Mouse (Mus musculus): ENCODE data around the gene Gm20708.

DNA sequence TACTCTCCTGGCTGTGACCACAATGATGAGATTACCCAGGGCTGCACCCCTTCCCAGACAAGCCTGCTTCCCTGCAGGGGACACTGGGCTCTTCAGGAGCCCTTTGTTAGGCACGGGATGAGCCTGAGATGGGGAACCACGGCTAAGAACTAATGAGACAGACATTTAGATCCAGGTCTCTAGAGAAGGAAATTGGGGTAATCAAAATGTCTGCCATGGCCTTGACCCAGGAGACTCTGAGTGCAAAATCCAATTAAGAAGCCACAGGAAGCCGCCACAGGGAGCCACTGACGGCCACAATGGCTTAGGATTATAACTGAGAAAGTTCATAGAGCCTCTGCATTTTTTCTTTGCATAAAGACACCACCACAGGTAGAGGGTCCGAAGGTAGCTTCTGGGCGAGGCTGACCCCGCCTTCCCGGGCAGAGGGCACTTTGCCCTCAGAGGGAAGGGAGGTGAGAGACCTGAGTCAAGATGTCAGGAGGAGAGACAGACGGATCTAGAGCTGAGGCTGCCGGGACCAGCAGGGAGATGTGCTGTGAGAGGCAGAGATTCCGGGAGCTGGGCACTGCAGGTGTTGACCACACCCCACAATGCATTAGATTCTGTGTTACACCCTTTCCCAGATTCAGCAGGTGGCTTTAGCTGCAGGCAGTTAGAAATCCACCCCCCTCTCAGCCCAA, 53.8 kb downstream of the Gm20708 start:
- TF ChIP-seq POLR2A (IDR thresholded peaks at IDR 0.05; ENCODE audit: low read depth, low read length) = no peak
- TF ChIP-seq CTCF (IDR thresholded peaks at IDR 0.05; ENCODE audit: extremely low read depth, insufficient read depth, insufficient read length, insufficient replicate concordance) = no peak

Measured in spleen, adult 2 months (tissue).